Comparison of ENCODE assay signal across 8 mouse cellular contexts in genomic region chr10:128096313-128096692, GRCm38 (mm10). TPM values are rescaled to one million over a fixed set of nuclear protein-coding genes. Genes with fewer than 3 reads are reported as not detected.
DNase-seq lines count a peak whose midpoint lies in the region; ATAC-seq and TF ChIP-seq lines count a peak whose summit lies in the region.

No protein-coding gene starts in this region.

- no peaks in the 10 kb centered on the region for H3K9me3 ChIP-seq in embryonic facial prominence, embryonic 13.5 days
- H3K9me3 ChIP-seq in intestine, embryonic 15.5 days = no peaks in the 10 kb centered on the region

- TF ChIP-seq POLR2A in myocyte (IDR thresholded peaks at IDR 0.05; ENCODE audit: insufficient read length, low read depth) = no peak

- ATAC-seq in embryonic facial prominence, embryonic 13.5 days (ENCODE audit: insufficient number of reproducible peaks, insufficient read depth, low FRiP score, low TSS enrichment, low read depth) = no peak
- ATAC-seq in intestine, embryonic 15.5 days = no peak

- peaks cover 57% of the 10 kb centered on the region for H3K79me2 ChIP-seq in myocyte (ENCODE audit: control insufficient read depth, insufficient read depth)

- WGBS in embryonic facial prominence, embryonic 13.5 days = 19% methylated on average over 4 of the region's 4 CpGs
- 23% methylated on average over 4 of the region's 4 CpGs for WGBS in intestine, embryonic 15.5 days

- TF ChIP-seq CTCF in left cerebral cortex, adult 2 months (IDR thresholded peaks at IDR 0.05) = no peak

- H3K27ac ChIP-seq in left cerebral cortex, adult 2 months = no peak overlapping the region; the same call in 1 of the 2 replicates
- no peak overlapping the region for H3K27ac ChIP-seq in embryonic facial prominence, embryonic 13.5 days
- no peak overlapping the region; the same call in 1 of the 2 replicates for H3K27ac ChIP-seq in intestine, embryonic 15.5 days

- peaks cover 50% of the 10 kb centered on the region for H3K4me1 ChIP-seq in embryonic facial prominence, embryonic 13.5 days
- peaks cover 43% of the 10 kb centered on the region for H3K4me1 ChIP-seq in intestine, embryonic 15.5 days (replicated peaks)

- DNase-seq in left cerebral cortex, adult 2 months (ENCODE audit: extremely low spot score in 1 of 2, low spot score in 2 of 2) = no peak
- no peak for DNase-seq in left cerebral cortex, adult 8-10 months (ENCODE audit: low spot score in 2 of 2)
- no peak for DNase-seq in left cerebral cortex, postnatal 10 days (ENCODE audit: extremely low spot score in 1 of 2, low spot score in 2 of 2)
- DNase-seq in left cerebral cortex, postnatal 14 days (ENCODE audit: low spot score in 2 of 2) = no peak
- DNase-seq in urinary bladder, postnatal 25 days (ENCODE audit: low spot score) = no peak

- H3ac ChIP-seq in myocyte (ENCODE audit: control insufficient read depth, insufficient read length) = peak overlapping the region; percentile 83

- intact Hi-C loops in left cerebral cortex, adult 2 months (cut with DNase I) = loop anchor here (2.0 kb wide), 1 partner anchor 36 kb away; no protein-coding TSS in a partner anchor
- intact Hi-C loops in left cerebral cortex, postnatal 10 days (cut with DNase I) = no loop called here
- intact Hi-C loops in left cerebral cortex, postnatal 14 days (cut with DNase I) = loop anchor here (5.0 kb wide), 2 partner anchors 36 to 81 kb away; no protein-coding TSS in a partner anchor

- H3K36me3 ChIP-seq in embryonic facial prominence, embryonic 13.5 days = no peaks in the 10 kb centered on the region
- no peaks in the 10 kb centered on the region for H3K36me3 ChIP-seq in intestine, embryonic 15.5 days
- H3K36me3 ChIP-seq in myocyte (ENCODE audit: control insufficient read depth, insufficient read depth) = no peaks in the 10 kb centered on the region

- peak overlapping the region; percentile 92 for H3K4me3 ChIP-seq in left cerebral cortex, adult 2 months
- H3K4me3 ChIP-seq in embryonic facial prominence, embryonic 13.5 days = peak overlapping the region; percentile 100
- peak overlapping the region; percentile 96 for H3K4me3 ChIP-seq in intestine, embryonic 15.5 days (replicated peaks)
- H3K4me3 ChIP-seq in myocyte = peak overlapping the region; percentile 75

- H3K27me3 ChIP-seq in embryonic facial prominence, embryonic 13.5 days = no peaks in the 10 kb centered on the region
- no peaks in the 10 kb centered on the region for H3K27me3 ChIP-seq in intestine, embryonic 15.5 days (replicated peaks)
- H3K27me3 ChIP-seq in myocyte (ENCODE audit: control insufficient read depth, insufficient read depth, insufficient read length) = no peaks in the 10 kb centered on the region

- H3K9ac ChIP-seq in embryonic facial prominence, embryonic 13.5 days = no peak overlapping the region
- H3K9ac ChIP-seq in intestine, embryonic 15.5 days = no peak overlapping the region

- H3K4me2 ChIP-seq in embryonic facial prominence, embryonic 13.5 days = peak overlapping the region; percentile 81
- peak overlapping the region; percentile 78; the same call in 1 of the 2 replicates for H3K4me2 ChIP-seq in intestine, embryonic 15.5 days (replicated peaks)
- peak overlapping the region; percentile 65 for H3K4me2 ChIP-seq in myocyte (ENCODE audit: low read depth)

TF ChIP-seq in myocyte, 11 proteins besides CTCF, POLR2A, EP300 and RAD21:
- no peak for TF ChIP-seq TCF3 (IDR thresholded peaks at IDR 0.05; ENCODE audit: insufficient read length, low read depth)
- no peak for TF ChIP-seq E2F4 (IDR thresholded peaks at IDR 0.05; ENCODE audit: insufficient read depth)
- TF ChIP-seq MAX (IDR thresholded peaks at IDR 0.05; ENCODE audit: low read depth) = no peak
- no peak for TF ChIP-seq USF1 (IDR thresholded peaks at IDR 0.05; ENCODE audit: low read depth)
- TF ChIP-seq REST (IDR thresholded peaks at IDR 0.05; ENCODE audit: insufficient read depth, insufficient read length) = no peak
- no peak for TF ChIP-seq TCF12 (IDR thresholded peaks at IDR 0.05; ENCODE audit: insufficient read depth, poor library complexity, severe bottlenecking)
- no peak for TF ChIP-seq SRF (IDR thresholded peaks at IDR 0.05; ENCODE audit: control insufficient read depth, insufficient read length, low read depth)
- TF ChIP-seq CEBPB (IDR thresholded peaks at IDR 0.05; ENCODE audit: insufficient read depth, poor library complexity, severe bottlenecking) = no peak
- TF ChIP-seq POLR2AphosphoS2 (IDR thresholded peaks at IDR 0.05; ENCODE audit: insufficient read length, low read depth) = no peak
- TF ChIP-seq MYOG (IDR thresholded peaks at IDR 0.05; ENCODE audit: control insufficient read depth in 1 of 3, insufficient read depth in 1 of 3, insufficient read length in 2 of 3, low read depth in 2 of 3) = no peak
- no peak for TF ChIP-seq MYOD1 (IDR thresholded peaks at IDR 0.05; ENCODE audit: control insufficient read depth in 1 of 3, insufficient read length in 2 of 3, low read depth in 2 of 3)

RNA-seq across cellular contexts. Expression of gene Baz2a, which starts 4.9 kb away (rescaled TPM):
- 10 to 100 TPM; 42.2 to 45.1 TPM for total RNA-seq in left cerebral cortex, adult 2 months (2021)
- total RNA-seq in left cerebral cortex, adult 8-10 months (2022) = 10 to 100 TPM; 36.4 to 39.1 (median 38.4) TPM
- polyA plus RNA-seq in embryonic facial prominence, embryonic 13.5 days (2015; fragmentation: Nextera tagmentation; extraction: Ambion mirVana) = 10.9 and 11.4 TPM in 2 replicates
- 11.7 and 12.5 TPM in 2 replicates for polyA plus RNA-seq in intestine, embryonic 15.5 days (2015; fragmentation: Nextera tagmentation; extraction: Ambion mirVana)
- polyA plus RNA-seq in myocyte (2012; fragmentation: generic; extraction: Trizol) = 12.7 TPM
- 10 to 100 TPM; 29.5 to 31.3 TPM for total RNA-seq in left cerebral cortex, postnatal 10 days (2021)
- total RNA-seq in left cerebral cortex, postnatal 14 days (2021) = 10 to 100 TPM; 30.6 to 32.4 TPM

RNA-seq across cellular contexts. Expression of gene Atp5b, which starts 13.2 kb away (rescaled TPM):
- 1,000 to 10,000 TPM; 1,628 to 1,633 TPM for total RNA-seq in left cerebral cortex, adult 2 months (2021)
- total RNA-seq in left cerebral cortex, adult 8-10 months (2022) = 1,000 to 10,000 TPM; 1,625 to 1,859 (median 1,782) TPM
- 1,953 and 2,050 TPM in 2 replicates for polyA plus RNA-seq in embryonic facial prominence, embryonic 13.5 days (2015; fragmentation: Nextera tagmentation; extraction: Ambion mirVana)
- polyA plus RNA-seq in intestine, embryonic 15.5 days (2015; fragmentation: Nextera tagmentation; extraction: Ambion mirVana) = 3,029 and 3,109 TPM in 2 replicates
- polyA plus RNA-seq in myocyte (2012; fragmentation: generic; extraction: Trizol) = 3,270 TPM
- 1,000 to 10,000 TPM; 1,572 to 1,686 TPM for total RNA-seq in left cerebral cortex, postnatal 10 days (2021)
- total RNA-seq in left cerebral cortex, postnatal 14 days (2021) = 1,000 to 10,000 TPM; 1,697 to 1,804 TPM

RNA-seq across cellular contexts. Expression of gene Ptges3, which starts 37.5 kb away (rescaled TPM):
- 100 to 1,000 TPM; 121 to 123 TPM for total RNA-seq in left cerebral cortex, adult 2 months (2021)
- 100 to 1,000 TPM; 118 to 126 (median 124) TPM for total RNA-seq in left cerebral cortex, adult 8-10 months (2022)
- 537 and 556 TPM in 2 replicates for polyA plus RNA-seq in embryonic facial prominence, embryonic 13.5 days (2015; fragmentation: Nextera tagmentation; extraction: Ambion mirVana)
- polyA plus RNA-seq in intestine, embryonic 15.5 days (2015; fragmentation: Nextera tagmentation; extraction: Ambion mirVana) = 482 and 586 TPM in 2 replicates
- polyA plus RNA-seq in myocyte (2012; fragmentation: generic; extraction: Trizol) = 84.3 TPM
- total RNA-seq in left cerebral cortex, postnatal 10 days (2021) = 100 to 1,000 TPM; 149 to 156 TPM
- total RNA-seq in left cerebral cortex, postnatal 14 days (2021) = 100 to 1,000 TPM; 131 to 134 TPM
